Mouse (Mus musculus) spleen, adult 18-20 months (tissue): ENCODE results near the gene Frmd6.

Experiments
- DNase-seq, 2 experiments: peaks; one replicate each; pipeline ENCODE4 v3.0.0; 2022; ENCODE audit warnings: mixed read lengths in 2 of 2

Gene Frmd6

DNA sequence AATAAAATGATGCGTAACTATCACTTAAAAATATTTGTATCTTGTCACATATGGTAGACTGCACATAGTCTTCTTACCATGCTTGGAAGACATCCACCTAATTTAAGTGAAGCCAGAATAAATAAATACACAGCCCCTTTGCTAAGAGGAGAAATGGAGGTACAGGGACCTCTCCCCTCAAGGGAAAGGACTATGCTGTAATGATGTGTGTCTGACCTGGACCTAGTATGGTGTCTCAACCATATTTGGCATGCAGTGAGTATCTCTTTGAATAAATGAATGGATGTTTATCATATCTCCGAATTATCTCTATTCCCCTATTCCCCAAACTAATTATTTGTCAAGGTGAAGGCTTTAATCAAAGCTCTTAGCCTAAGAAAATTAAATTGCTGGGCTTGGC lies 15.4 kb upstream of the Frmd6 start:
- DNase-seq, result no peak

DNA sequence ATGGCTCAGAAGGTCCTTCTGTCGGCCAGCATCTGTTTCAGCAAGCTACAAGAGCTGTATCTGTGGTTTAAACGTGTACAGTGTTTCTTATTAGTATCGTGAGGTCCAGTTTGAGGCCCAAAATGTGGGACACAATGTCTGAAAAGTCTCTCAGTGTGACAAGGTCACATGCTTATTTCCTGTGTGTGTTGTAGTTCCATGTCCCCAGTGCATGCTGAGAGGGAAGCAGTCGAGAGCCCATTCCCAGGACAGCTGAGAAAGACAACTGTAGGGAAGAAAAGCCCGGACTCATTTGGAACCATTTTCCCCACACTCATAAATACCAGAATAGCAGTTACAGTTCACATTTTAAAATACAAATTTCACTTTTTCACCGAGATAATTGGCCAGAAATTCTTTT lies 13.5 kb upstream of the Frmd6 start:
- no peak for DNase-seq

- no peak for DNase-seq
Observed at GRCm38 (mm10) chr12:70812176-70812575, 13.1 kb upstream of the Frmd6 start.

GRCm38 (mm10) chr12:70812822-70813465 lies 12.4 kb upstream of the Frmd6 start:
- DNase-seq, result no peak

GRCm38 (mm10) chr12:70816731-70817130 lies 8.6 kb upstream of the Frmd6 start:
- no peak for DNase-seq

DNA sequence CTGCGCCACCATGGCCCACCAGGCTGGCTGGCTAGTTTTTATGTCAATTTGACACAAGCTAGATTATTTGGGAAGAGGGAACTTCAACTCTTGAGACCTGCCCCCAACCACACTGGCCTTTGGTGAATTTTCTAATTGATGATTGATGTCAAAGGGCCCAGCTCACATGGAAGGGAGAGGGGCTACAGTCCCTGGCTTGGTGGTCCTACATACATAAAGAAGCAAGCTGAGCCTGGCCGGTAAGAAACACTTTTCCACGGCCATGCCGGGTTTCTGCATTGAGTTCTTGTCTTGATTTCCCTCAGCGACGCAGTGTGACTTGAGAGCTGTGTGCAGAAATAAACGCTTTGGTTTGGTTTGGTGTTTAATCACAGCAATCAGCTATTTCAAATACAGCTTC lies 1.3 kb upstream of the Frmd6 start:
- DNase-seq, result no peak

DNA sequence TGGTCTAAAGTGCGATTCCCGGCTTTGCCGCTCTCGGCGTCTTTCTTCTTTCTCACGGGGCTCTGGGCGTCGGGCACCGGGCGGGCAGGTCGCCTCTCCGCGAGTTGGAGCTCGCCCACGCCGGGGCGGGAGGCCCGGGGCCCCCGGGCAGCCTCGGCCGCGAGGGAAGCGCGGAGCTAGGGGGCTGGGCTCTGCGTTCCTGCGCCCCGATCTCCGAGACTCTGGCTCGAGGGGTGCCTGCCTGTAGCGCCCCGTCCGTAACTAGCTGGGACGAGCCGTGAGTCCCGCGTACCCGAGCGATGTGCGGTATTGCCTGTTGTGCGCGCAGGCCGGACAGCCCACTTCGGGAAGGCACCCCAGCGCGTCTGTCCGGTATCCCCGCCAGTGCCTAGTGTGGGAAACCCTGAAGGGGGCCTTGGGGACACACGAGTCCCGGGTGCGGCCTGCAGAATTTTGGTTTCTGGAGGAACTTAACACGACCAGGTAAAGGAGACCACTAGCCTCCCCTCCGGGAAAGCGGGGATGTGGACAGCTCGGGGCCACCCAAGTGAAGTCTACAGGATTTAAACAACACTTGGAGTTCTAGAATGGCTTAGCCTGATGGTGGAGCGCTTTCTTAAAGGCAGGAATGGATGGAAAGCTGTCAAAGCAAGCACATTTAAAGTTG lies 470 bp downstream of the Frmd6 start:
- no peak for DNase-seq

DNA sequence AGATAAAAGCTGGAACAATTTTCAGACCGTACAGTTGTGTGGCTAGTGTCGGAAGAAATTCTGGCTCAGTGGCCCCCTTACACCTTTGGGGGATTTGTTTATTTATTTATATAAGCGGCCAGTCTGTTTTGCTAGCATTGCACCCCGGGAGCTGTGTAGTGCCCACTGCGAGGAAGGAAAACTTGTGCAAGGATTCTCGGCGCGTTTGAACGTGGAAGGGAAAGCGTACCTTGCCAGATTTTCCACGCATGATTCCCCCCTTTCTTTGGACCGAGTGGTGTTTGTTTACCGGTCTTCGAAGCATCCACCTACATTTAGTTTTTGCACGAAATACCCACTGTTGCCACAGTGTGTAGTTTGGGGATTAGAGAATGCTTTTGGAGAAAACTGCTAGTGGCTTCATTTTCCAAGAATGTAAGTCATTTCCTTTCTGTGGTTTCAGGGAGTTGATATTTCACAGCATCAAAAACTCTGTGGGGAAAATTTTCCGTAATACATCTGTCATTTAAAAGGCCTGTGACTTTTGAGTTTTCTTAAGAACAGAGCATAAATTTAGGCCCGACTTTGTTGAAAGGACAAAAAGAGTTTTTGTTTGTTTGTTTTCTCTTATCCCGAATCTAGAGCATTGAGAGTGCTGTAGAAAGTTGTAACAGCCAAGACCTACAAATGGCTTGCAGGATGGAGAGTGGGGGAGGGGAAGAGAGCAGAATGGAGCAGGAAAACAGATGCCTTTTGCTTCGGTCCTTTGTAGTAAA lies 1.2 kb downstream of the Frmd6 start:
- no peak for DNase-seq

- no peak for DNase-seq
Observed at GRCm38 (mm10) chr12:70827187-70827900, 2.0 kb downstream of the Frmd6 start.

- no peak for DNase-seq
Observed at GRCm38 (mm10) chr12:70827901-70828271, 2.6 kb downstream of the Frmd6 start.

GRCm38 (mm10) chr12:70830982-70831566 lies 5.8 kb downstream of the Frmd6 start:
- no peak for DNase-seq

DNA sequence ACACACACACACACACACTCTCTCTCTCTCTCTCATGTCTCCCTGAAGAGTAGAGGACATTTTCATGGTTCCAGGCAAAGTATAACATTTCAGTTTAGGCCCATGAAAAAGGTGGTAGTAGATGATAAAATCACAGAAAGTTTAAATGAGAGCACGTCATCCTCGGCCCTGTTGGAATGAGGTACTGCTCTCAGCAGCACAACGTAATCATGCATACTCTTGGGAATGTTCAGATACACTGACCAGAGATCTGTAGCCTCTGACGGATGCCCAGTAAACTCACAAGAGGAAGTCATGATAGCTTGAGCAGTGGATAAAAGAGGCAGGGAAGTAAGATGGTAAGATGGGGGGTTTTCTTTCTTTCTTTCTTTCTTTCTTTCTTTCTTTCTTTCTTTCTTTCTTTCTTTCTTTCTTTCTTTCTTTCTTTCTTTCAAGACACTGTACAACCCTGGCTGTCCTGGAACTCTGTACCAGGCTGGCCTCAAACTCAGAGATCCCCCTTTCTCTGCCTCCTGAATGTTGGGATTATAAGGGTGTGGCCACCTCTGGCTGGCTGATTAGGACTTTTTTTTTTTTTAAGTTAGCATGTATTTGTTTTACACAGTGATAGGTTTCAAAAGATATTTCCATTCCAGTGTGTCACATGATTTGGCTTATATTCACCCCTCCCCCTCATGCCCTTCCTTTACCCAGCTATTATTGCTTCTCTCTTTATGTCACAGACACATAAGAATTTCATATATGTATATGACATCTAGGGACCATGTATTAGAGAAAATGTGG lies 7.1 kb downstream of the Frmd6 start:
- no peak for DNase-seq

GRCm38 (mm10) chr12:70833050-70833449 lies 7.7 kb downstream of the Frmd6 start:
- DNase-seq, result no peak

- DNase-seq, result no peak
Observed at GRCm38 (mm10) chr12:70834043-70834442, 8.7 kb downstream of the Frmd6 start.

- no peak for DNase-seq
Observed at GRCm38 (mm10) chr12:70835004-70835403, 9.7 kb downstream of the Frmd6 start.

- no peak for DNase-seq
Observed at GRCm38 (mm10) chr12:70837792-70838321, 12.5 kb downstream of the Frmd6 start.

DNA sequence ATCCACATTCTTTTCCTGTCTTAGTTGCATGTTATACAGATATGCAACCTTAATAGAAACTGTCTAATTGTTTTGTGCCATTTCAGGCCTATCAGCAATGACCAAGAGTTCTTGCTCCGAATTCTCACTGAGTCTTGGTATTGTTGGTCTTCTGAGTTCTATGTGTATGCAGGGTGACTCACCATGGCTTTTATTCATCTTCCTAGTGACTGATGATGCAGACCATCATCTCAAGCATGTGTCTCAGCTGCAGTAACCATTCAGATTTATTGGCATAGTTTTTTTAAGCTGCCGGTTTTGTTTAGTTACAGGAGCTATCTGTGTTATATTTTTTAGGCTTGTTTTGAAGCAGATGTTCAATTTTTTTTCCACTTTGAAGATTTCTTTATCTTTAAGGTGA lies 20.1 kb downstream of the Frmd6 start:
- DNase-seq, result no peak

DNA sequence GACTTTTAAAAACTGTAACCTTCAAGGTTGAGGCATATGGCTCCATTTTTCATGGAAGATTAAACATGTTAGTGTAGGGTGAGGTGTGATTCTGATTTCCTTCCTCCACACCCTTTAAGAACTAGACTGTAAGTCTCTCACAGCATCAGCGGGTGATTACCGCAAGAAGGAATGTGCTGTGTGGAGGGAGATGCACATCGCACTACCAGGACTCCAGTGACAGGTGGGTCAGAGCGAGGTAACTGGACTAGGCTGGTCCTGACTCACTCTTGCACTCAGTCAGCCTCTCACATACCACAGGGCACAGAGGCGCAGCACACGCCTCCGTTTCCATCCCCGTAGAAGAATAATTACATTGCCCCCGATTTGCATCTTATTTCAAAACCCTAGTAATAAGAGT lies 23.7 kb downstream of the Frmd6 start:
- DNase-seq, result no peak

DNA sequence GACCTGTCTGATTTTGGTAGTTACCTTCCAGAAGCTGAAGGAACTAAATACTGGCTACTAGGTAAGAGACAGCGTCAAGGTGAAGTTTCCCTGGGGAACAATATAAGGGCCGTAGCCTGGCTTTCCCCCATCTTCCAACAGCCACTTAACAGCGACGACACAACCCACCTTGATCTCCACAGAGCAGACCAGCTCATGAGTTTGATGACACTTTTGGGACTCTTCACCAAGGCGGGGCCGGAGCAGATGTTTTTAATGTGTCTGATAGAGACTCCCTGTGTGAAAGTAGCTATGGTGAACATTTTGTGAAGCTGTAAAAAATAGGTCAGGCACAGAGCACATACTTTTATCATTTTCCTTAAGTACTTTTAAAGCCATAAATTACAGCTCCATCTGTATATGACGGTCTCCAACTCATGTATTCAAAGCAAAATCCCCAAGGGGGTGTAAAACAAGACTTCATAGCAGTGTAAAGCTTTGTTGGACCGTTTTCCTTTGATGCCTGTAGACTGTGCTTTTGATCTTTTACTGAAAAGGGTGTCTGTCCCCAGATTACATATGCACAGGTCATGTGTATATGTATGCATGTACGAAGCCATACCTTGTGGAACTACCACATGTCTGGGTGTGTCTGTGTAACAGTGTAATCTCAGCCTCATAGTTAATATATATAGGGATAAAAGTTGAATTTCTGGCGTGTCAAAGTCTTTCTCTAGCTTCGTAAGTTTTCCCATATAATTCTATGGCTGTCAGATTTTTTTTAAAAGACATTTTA lies 24.4 kb downstream of the Frmd6 start:
- no peak for DNase-seq

DNA sequence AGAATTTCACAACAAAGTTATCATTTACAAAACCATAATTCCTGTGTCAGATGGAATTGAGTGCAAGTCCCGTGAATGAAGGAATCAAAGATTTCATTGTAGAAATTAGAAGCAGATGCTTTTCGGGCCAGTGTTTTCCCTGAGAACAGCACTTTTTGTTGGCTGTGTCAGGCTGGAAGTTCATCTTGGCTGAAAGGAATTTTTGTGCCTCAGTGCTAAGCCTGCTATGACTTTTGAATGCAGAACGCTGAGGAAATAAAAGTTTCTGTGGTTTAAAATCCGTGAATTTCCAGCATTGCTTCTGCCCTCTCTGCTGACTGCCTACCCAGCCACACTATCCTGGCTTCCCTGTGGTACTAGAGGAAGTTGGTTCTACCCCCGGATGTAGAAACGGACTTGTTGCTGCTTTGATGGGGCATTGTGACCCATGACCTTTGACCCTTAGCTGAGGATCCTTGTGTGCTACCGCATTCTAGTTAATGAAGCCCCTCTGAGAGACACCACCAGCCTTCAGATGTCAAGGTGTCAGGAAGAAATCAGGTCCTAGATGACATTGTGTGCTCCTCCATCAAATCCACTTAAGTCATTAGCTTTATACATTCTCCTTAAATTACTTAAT lies 26.1 kb downstream of the Frmd6 start:
- DNase-seq, result no peak

- no peak for DNase-seq
Observed at GRCm38 (mm10) chr12:70853026-70853425, 27.7 kb downstream of the Frmd6 start.
